ENCODE assay signal across 10 mouse cellular contexts in the genomic region with DNA sequence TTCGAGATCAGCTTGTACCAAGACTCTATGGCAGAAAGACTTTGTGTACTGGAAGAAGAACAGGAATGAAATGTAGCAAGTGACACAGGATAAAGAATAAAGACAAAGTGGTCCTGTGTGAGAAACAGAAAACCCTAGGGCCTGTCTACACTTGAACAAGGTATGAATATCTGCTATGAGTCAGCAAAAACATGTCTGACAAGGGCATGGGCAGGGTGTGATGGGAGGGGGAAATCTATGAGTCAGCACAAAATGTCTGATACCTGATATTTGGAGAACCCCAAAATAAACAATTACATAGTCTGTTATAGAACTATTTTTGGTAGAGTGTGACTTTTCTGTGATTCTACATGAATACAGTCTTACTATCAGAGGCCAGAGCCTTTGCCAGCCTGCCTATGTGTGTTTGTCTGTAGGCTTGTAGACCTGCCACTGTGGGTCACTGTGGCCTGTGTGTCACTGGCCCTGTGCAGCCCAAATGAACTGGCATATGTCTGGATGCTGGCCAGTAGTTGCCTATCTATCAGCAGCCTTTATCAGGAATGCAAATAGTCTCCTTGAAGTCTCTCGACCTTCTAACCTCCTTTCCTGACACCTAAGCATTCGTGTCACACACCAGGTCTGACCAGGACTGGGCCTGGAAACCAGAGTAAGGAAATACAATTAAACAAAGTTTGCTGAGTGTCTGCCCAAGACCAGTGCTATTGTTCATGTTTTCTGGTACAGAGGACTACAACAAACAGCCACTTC.
A peak's percentile ranks its signal among the peaks of the same experiment; 100 is the strongest.
DNase-seq lines count a peak whose midpoint lies in the region; TF ChIP-seq lines count a peak whose summit lies in the region.
"Had no signal": no experiment of that assay in that cellular context is flagged by ENCODE, and none has a peak within 500 bp of the region (broad histone marks: within the 10 kb centered on the region; RNA-seq: fewer than 3 reads in every experiment).

No protein-coding gene starts in this region.

- H3K9me3 ChIP-seq in heart, embryonic 10.5 days, result no peaks in the 10 kb centered on the region

- no peak overlapping the region for H3K4me3 ChIP-seq in heart, embryonic 10.5 days
- no peak overlapping the region for H3K4me3 ChIP-seq in thymus, adult 2 months (ENCODE audit: control insufficient read depth, insufficient read depth, low read length)

- TF ChIP-seq CTCF in thymus, adult 2 months (IDR thresholded peaks at IDR 0.05; ENCODE audit: borderline replicate concordance, control insufficient read depth, extremely low read depth, insufficient read depth, low read length, poor library complexity), result no peak

- no peaks in the 10 kb centered on the region for H3K36me3 ChIP-seq in heart, embryonic 10.5 days
- no peaks in the 10 kb centered on the region for H3K36me3 ChIP-seq in thymus, adult 2 months (ENCODE audit: control insufficient read depth, insufficient read depth, low read length)

- peak overlapping the region; percentile 45; the same call in 1 of the 2 replicates for H3K27ac ChIP-seq in heart, embryonic 10.5 days
- no peak overlapping the region for H3K27ac ChIP-seq in thymus, adult 2 months (ENCODE audit: control insufficient read depth, insufficient read depth, low read length)

- 33% methylated on average over 3 of the region's 3 CpGs for WGBS in heart, embryonic 10.5 days
- WGBS in thymus, adult 2 months, result 83% methylated on average over 3 of the region's 3 CpGs

- peak; percentile 51 for DNase-seq in adrenal gland, adult 2 months
- DNase-seq in adrenal gland, postnatal 36 days, result no peak
- DNase-seq in kidney, postnatal 10 days, result peak; percentile 24
- no peak for DNase-seq in kidney, adult 9 months
- peak; percentile 87 for DNase-seq in heart, embryonic 10.5 days (ENCODE audit: low spot score)
- peak; percentile 27 to 40 for DNase-seq in lung, postnatal 4 days
- no peak for DNase-seq in thymus, postnatal 14 days
- no peak for DNase-seq in thymus, adult 2 months
- DNase-seq: cerebellum, adult 18-20 months; midbrain, embryonic 14.5 days had no signal

- no peak for TF ChIP-seq POLR2A in thymus, adult 2 months (IDR thresholded peaks at IDR 0.05; ENCODE audit: control insufficient read depth, extremely low read depth, insufficient read depth, low read length, poor library complexity)

- H3K27me3 ChIP-seq in heart, embryonic 10.5 days (ENCODE audit: insufficient read depth, poor library complexity, severe bottlenecking), result no peaks in the 10 kb centered on the region
- no peaks in the 10 kb centered on the region for H3K27me3 ChIP-seq in thymus, adult 2 months (ENCODE audit: control insufficient read depth, insufficient read depth, low read length)

- H3K4me1 ChIP-seq in heart, embryonic 10.5 days, result peaks cover 27% of the 10 kb centered on the region
- no peaks in the 10 kb centered on the region for H3K4me1 ChIP-seq in thymus, adult 2 months (replicated peaks; ENCODE audit: control insufficient read depth, insufficient read depth, low read length)

Comparison
In these comparisons a context has a peak if more than half of its experiments do, and no peak if none do; other contexts are left out.
1. DNase-seq: peak in adrenal gland, adult 2 months (single experiment), kidney, postnatal 10 days (single experiment), heart, embryonic 10.5 days (single experiment) and lung, postnatal 4 days (2 of 2); none in adrenal gland, postnatal 36 days (0 of 2), kidney, adult 9 months (single experiment), thymus, postnatal 14 days (single experiment) and thymus, adult 2 months (single experiment).